Mouse (Mus musculus): ENCODE results near the gene Acadvl. TPM values are rescaled to one million over a fixed set of nuclear protein-coding genes. Genes with fewer than 3 reads are reported as not detected.
A peak's percentile ranks its signal among the peaks of the same experiment; 100 is the strongest.

The Acadvl gene
- total and polyA plus RNA-seq, 2 experiments from 2014 or later, result 42.7 to 62.1 TPM

DNA sequence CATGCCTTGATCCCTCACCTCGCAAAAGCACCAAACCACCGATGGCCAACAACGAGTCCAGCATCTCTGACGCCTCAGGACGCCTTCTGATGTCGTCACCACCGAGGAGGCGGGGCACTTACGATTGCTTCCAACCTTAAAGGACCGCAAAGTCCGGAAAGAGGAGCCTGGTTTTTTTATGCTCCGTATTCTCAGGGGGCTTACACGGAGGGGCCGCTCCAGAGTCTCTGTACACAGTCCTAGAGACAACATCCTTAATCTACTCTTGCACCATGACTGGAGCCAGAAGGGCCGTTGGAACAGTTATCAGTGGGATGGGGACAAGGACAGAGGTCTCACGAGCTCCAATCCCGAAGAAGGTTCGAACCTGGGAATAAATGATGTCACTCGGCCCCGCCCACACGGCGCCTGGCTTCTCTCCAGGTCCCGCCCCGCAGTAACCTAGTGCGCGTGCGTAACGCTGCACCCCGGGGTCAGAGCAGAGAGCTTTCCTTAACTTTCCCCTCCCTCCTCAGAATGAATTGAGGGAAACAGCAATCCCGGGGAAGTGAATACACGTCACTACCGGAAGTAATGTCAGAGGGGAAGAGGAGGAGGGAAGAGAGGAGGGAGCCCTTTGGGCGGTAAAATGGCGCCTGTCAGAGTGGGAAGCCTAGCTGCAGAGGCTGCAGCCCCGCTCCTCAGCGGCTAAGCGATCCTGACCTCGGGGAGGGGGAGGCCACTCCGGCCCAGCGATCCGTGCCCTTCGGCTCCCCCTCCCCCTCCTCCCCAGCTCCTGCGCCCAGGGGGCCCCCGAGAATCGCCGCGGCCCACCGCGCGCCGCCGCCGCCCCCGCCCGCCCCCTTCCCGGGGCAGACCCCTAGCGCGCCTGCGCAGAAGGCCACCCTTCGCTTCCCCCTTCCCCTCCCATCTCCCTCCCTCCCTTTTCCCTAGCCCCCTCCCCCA lies 34.7 kb downstream of the Acadvl start:
- H3K9me3 ChIP-seq (ENCODE audit: low read length), result no peaks in the 10 kb centered on the region
- DNase-seq (ENCODE audit: low spot score) (peak; percentile 98), ATAC-seq (ENCODE audit: low FRiP score) (peak; percentile 93)
- no peaks in the 10 kb centered on the region for H3K27me3 ChIP-seq (ENCODE audit: insufficient read depth, low read length)
- peaks cover 18% of the 10 kb centered on the region for H3K36me3 ChIP-seq (ENCODE audit: insufficient read depth, low read length)
- H3K4me1 ChIP-seq (ENCODE audit: insufficient read depth, low read length), result peaks cover 17% of the 10 kb centered on the region
- WGBS, result under 1% methylated on average over 41 of the region's 60 CpGs
- H3K27ac ChIP-seq (ENCODE audit: low read depth, low read length), result peak overlapping the region; percentile 97
- H3K4me2 ChIP-seq (ENCODE audit: low read depth, low read length, poor library complexity, severe bottlenecking), result peak overlapping the region; percentile 90
- no peak for TF ChIP-seq CTCF (IDR thresholded peaks at IDR 0.05)
- peak overlapping the region; percentile 89 for H3K4me3 ChIP-seq (ENCODE audit: low read depth, low read length)
- peak overlapping the region; percentile 87 for H3K9ac ChIP-seq (replicated peaks; ENCODE audit: low read length, poor library complexity, severe bottlenecking)

DNA sequence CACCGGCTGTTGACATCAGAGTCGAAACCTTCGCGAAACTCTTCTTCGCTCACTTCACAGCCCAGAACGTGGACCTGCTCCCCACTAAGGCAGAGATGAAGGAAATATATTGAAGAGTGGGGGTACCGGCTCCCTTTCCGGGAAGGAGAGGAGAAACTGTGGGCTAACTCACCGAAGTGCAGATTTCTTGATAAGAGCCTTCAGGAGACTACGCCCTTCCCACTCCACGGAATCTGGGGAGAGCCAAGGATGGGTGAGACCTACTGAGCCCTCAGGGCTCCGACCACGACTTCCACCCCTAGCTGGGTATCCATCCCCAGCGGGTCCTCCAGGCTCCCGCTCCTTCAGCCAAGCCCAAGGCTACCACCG lies 35.4 kb downstream of the Acadvl start:
- Histone ChIP-seq H3K27me3 (ENCODE audit: insufficient read depth, low read length) (no peaks in the 10 kb centered on the region), H3K4me1 (ENCODE audit: insufficient read depth, low read length) (peaks cover 17% of the 10 kb centered on the region), H3K9ac (replicated peaks; ENCODE audit: low read length, poor library complexity, severe bottlenecking) (peak overlapping the region; percentile 87), H3K4me2 (ENCODE audit: low read depth, low read length, poor library complexity, severe bottlenecking) (peak overlapping the region; percentile 90), H3K36me3 (ENCODE audit: insufficient read depth, low read length) (peaks cover 15% of the 10 kb centered on the region), H3K4me3 (ENCODE audit: low read depth, low read length) (peak overlapping the region; percentile 89), H3K27ac (ENCODE audit: low read depth, low read length) (peak overlapping the region; percentile 97), H3K9me3 (ENCODE audit: low read length) (no peaks in the 10 kb centered on the region)
- no peak for TF ChIP-seq CTCF (IDR thresholded peaks at IDR 0.05)
- DNase-seq (ENCODE audit: low spot score), result no peak
- no peak for ATAC-seq (ENCODE audit: low FRiP score)
- 3% methylated on average over 16 of the region's 16 CpGs for WGBS

DNA sequence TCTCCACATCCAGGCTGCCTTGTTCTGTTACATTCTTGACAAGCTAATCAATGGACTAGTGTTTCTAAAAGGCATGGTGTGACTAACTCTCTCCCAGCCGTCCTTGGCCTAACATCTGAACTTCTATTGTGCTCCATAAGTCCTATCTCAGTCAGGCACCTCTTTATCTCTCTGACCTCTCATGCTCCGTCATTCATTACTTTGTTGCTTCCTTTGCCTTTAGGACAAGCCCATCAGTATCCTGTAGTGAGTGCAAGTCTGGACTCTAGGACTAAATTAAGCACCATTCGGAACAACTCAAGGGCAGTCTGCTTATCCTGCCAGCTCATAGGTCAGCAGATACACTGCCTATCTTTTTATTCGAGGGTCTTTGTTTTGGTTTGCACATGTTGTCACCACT lies 38.9 kb downstream of the Acadvl start:
- Histone ChIP-seq H3K9ac (replicated peaks; ENCODE audit: low read length, poor library complexity, severe bottlenecking) (no peak overlapping the region), H3K27ac (ENCODE audit: low read depth, low read length) (no peak overlapping the region), H3K4me3 (ENCODE audit: low read depth, low read length) (no peak overlapping the region), H3K27me3 (ENCODE audit: insufficient read depth, low read length) (no peaks in the 10 kb centered on the region), H3K4me2 (ENCODE audit: low read depth, low read length, poor library complexity, severe bottlenecking) (no peak overlapping the region), H3K9me3 (ENCODE audit: low read length) (no peaks in the 10 kb centered on the region), H3K4me1 (ENCODE audit: insufficient read depth, low read length) (peaks cover 4% of the 10 kb centered on the region; the same call in 1 of the 2 replicates), H3K36me3 (ENCODE audit: insufficient read depth, low read length) (peaks cover 27% of the 10 kb centered on the region)
- no peak for DNase-seq (ENCODE audit: low spot score)
- 87% methylated on average over 4 of the region's 4 CpGs for WGBS
- no peak for TF ChIP-seq CTCF (IDR thresholded peaks at IDR 0.05)
- ATAC-seq (ENCODE audit: low FRiP score), result no peak

DNA sequence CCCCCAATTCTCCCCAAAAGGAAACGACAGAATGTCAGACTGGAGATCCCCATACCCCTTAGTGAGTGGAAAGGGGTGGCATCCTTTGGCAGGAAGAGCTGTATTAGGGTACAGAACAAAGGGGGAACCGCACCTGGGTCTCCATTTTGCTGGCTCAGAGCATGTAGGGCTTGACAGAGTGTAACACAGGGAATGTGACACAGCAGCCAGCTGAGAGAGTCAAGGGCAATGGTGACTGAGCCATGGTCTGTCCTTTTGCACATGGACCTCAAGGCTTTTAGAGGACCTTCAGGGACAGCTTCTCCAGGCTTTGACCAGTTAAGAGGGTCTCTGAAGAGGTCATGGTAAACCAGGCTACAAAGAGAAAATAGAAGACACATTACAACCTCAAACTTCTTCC lies 40.3 kb downstream of the Acadvl start:
- ATAC-seq (ENCODE audit: low FRiP score), result no peak
- Histone ChIP-seq H3K4me1 (ENCODE audit: insufficient read depth, low read length) (peaks cover 4% of the 10 kb centered on the region; the same call in 1 of the 2 replicates), H3K9ac (replicated peaks; ENCODE audit: low read length, poor library complexity, severe bottlenecking) (no peak overlapping the region), H3K27me3 (ENCODE audit: insufficient read depth, low read length) (no peaks in the 10 kb centered on the region), H3K9me3 (ENCODE audit: low read length) (no peaks in the 10 kb centered on the region), H3K4me3 (ENCODE audit: low read depth, low read length) (no peak overlapping the region), H3K36me3 (ENCODE audit: insufficient read depth, low read length) (peaks cover 28% of the 10 kb centered on the region), H3K4me2 (ENCODE audit: low read depth, low read length, poor library complexity, severe bottlenecking) (no peak overlapping the region), H3K27ac (ENCODE audit: low read depth, low read length) (no peak overlapping the region)
- no peak for TF ChIP-seq CTCF (IDR thresholded peaks at IDR 0.05)
- 93% methylated on average over 2 of the region's 2 CpGs for WGBS
- DNase-seq (ENCODE audit: low spot score), result no peak

DNA sequence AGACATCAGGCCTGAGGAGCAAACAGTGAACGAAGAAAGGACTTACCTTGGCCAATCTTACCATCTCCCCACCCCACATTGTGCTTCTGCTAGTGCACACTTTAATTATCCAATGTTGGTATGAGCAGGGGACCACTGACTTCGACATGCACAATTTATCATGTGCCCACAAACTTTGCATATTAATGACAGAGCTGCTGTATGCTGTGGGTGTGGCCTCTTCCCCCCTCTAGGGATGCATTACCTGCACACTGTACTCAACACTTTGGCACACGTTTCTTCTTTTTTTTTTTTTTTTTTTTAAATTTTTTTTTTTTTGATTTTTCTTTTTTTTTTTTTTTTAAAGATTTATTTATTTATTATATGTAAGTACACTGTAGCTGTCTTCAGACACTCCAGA lies 44.4 kb downstream of the Acadvl start:
- no peak for TF ChIP-seq CTCF (IDR thresholded peaks at IDR 0.05)
- H3K36me3 ChIP-seq (ENCODE audit: insufficient read depth, low read length), result peaks cover 36% of the 10 kb centered on the region
- peaks cover 17% of the 10 kb centered on the region for H3K27me3 ChIP-seq (ENCODE audit: insufficient read depth, low read length)
- WGBS, result 88% methylated on average over 3 of the region's 3 CpGs
- H3K4me1 ChIP-seq (ENCODE audit: insufficient read depth, low read length), result no peaks in the 10 kb centered on the region
- ATAC-seq (ENCODE audit: low FRiP score) (no peak), DNase-seq (ENCODE audit: low spot score) (no peak)
- no peak overlapping the region for H3K4me2 ChIP-seq (ENCODE audit: low read depth, low read length, poor library complexity, severe bottlenecking)
- no peaks in the 10 kb centered on the region for H3K9me3 ChIP-seq (ENCODE audit: low read length)
- no peak overlapping the region for H3K9ac ChIP-seq (replicated peaks; ENCODE audit: low read length, poor library complexity, severe bottlenecking)
- no peak overlapping the region for H3K4me3 ChIP-seq (ENCODE audit: low read depth, low read length)
- H3K27ac ChIP-seq (ENCODE audit: low read depth, low read length), result no peak overlapping the region

DNA sequence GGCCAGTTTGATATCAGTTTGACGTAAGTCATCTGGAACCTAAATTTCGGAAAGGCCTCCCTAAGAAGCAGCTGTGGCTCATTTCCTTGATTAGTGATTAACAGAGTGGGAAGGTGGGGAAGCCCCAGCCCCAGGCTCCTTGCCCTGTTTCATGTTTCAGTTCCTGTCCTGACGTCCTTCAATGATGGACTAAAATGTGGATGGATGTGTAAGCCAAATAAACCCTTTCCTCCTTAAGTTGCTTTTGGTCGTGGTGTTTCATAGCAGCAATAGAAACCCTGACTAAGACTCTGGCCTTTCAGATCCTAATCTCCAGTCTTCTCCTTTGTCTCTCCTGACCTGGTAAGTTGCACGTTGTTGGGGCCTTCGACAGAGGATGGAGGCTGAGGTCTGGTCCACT lies 45.0 kb downstream of the Acadvl start:
- Histone ChIP-seq H3K4me3 (ENCODE audit: low read depth, low read length) (no peak overlapping the region), H3K36me3 (ENCODE audit: insufficient read depth, low read length) (peaks cover 35% of the 10 kb centered on the region), H3K9ac (replicated peaks; ENCODE audit: low read length, poor library complexity, severe bottlenecking) (no peak overlapping the region), H3K9me3 (ENCODE audit: low read length) (no peaks in the 10 kb centered on the region), H3K27me3 (ENCODE audit: insufficient read depth, low read length) (peaks cover 21% of the 10 kb centered on the region), H3K4me2 (ENCODE audit: low read depth, low read length, poor library complexity, severe bottlenecking) (no peak overlapping the region), H3K4me1 (ENCODE audit: insufficient read depth, low read length) (no peaks in the 10 kb centered on the region), H3K27ac (ENCODE audit: low read depth, low read length) (no peak overlapping the region)
- no peak for TF ChIP-seq CTCF (IDR thresholded peaks at IDR 0.05)
- ATAC-seq (ENCODE audit: low FRiP score) (no peak), DNase-seq (ENCODE audit: low spot score) (no peak)
- 89% methylated on average over 6 of the region's 6 CpGs for WGBS
